Mouse (Mus musculus): ENCODE measurements at regions not wholly inside any gene's neighbourhood (a gene's known extent, or its start where the extent isn't known, plus 50 kb on each side); places are given as distances from the start of the nearest gene placed in this dataset.
A peak's percentile ranks its signal among the peaks of the same experiment; 100 is the strongest.
"Not testable (repeated sequence)": the region's sequence is repeated elsewhere in the genome, so short reads cannot be mapped to it uniquely, and the experiment has no call there.

DNA sequence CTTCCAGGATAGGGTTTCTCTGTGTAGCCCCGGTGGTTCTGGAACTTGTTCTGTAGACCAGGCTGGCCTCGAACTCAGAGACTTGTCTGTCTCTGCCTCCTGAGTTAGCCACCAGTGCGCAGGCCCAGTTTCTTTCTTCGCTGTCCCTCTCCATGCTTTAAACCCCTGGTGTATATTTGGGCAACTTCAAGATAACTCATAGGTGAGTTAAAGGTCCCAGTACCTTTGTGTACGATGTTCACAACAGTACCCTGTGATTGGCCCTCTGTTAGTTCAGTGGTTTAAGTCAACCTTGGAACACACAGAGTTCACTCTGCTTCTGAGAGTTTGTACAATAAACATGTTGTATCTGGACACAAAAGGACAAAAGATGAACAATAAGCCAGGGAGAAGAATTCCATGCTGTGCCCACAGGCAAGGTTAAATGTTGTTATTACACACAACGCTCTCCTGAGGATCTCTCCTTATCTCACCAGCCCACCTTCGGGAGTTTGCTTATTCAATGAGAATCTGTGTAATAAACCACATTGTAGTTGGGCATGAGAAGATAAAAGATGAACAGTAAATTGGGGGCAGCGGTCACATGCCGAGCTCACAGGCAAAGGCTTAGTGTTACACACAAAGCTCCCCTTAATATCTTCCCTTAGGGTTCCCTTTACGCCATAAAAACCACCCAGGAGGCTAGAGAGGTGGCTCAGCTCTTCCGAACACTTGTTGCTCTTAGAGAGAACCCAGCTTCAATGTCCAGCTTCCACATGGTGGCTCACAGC lies 78.6 kb upstream of the Cpsf6 start:
- peak; percentile 22; the same call in 1 of the 2 replicates for ATAC-seq (replicated peaks; ENCODE audit: low FRiP score, low TSS enrichment, poor library complexity, severe bottlenecking)

DNA sequence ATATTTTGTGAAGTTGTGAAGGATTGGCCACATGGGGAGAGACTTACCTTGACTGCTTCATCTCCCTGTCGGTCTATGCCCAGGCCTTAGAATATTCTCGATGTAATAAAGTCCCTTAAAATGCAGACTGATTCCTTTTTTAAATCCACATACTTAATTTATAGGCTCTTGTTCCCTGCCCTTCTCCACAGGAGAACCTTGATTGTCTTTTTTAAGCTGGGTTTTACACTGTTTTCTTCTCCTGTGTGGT lies 77.8 kb upstream of the Cpsf6 start:
- no peak for ATAC-seq (replicated peaks; ENCODE audit: low FRiP score, low TSS enrichment, poor library complexity, severe bottlenecking)

DNA sequence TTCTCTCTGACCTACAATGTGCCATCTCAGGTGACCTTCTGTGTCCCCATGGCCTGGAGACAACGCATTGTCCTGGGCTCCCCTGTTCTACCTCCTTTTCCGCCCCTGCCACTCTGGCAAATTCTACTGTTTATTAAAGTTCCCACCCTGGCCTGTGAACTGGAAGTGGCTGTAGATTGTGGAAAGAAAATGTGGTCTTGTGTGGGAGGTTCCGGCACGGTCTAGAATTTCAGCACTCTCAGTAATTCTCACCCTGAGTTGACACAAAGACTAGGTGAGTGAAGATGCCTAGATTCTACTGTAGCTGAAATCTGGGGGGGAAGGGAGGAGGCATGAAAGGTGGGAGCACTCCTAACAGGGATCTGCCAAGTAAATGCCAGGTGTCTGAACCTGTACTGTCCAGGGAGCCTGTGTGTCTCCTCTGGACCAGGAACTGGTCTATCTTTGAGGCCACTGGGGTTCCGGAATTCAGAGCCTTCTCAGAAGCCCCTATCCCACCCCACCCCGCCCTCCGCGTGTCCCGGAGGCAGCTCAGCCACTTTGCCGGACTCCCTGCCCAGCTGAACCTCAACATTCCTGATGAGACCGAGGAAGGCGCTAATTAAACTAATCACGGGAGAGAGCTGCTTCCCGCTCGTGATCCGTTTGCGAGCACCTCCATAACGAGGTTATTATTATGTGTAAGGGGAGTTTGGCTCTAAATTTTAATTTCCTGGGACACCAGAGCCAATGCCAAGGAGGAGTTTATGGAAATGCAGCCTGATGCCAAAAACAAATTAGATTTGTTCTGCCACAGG lies 77.3 kb upstream of the Cpsf6 start:
- no peak for ATAC-seq (replicated peaks; ENCODE audit: low FRiP score, low TSS enrichment, poor library complexity, severe bottlenecking)

DNA sequence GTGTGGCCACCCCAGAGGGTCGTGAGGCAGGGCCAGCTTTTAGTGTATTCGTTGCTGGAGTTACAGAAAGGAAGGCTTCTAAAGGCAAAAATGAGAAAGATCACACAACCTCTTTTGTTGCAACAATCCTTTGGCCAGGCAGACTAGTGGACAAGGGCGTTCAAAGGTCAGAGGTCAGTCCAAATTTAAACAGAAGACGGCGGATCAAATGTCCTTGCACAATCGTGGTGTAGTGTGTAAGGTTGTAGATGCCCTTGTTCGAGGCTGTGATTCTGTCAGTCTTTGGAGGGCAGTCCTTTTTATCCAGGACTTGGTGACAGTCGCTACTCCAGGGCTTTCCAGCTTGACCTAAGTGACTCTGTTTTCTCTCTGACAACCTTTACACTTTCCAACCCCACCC lies 76.6 kb upstream of the Cpsf6 start:
- no peak for ATAC-seq (replicated peaks; ENCODE audit: low FRiP score, low TSS enrichment, poor library complexity, severe bottlenecking)

DNA sequence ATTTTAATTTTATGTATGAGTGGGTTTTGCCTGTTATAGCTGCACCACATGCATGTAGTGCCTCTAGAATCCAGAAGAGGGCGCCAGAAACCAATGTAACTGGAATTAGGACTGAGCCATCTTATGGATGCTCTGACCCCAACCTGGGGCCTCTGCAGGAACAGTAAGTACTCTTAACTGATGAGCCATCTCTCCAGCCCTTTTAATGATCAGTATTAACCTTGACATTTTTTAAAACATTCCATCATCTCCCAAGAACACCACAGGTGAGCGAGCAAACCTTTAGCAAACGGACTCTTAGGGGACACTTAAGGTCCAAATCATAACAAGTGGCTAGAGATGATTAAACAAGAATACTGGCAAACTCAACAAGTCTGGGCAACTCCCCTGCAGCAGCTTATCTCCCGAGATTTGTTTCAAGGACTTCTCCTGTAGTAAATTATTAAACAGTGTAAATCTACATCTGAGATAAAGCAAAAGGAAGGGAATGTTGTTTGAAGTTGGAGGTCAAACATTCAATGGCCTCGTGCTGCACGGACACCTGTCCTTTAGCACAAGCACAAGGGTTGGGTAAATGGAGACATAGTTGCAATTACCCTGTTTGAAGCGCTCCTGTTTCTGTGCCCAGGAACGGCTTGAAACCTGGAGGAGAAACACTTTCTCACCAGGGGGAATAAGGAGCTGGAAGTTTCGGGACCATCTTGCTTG lies 75.9 kb upstream of the Cpsf6 start:
- peak; percentile 52; the same call in 1 of the 2 replicates for ATAC-seq (replicated peaks; ENCODE audit: low FRiP score, low TSS enrichment, poor library complexity, severe bottlenecking)

DNA sequence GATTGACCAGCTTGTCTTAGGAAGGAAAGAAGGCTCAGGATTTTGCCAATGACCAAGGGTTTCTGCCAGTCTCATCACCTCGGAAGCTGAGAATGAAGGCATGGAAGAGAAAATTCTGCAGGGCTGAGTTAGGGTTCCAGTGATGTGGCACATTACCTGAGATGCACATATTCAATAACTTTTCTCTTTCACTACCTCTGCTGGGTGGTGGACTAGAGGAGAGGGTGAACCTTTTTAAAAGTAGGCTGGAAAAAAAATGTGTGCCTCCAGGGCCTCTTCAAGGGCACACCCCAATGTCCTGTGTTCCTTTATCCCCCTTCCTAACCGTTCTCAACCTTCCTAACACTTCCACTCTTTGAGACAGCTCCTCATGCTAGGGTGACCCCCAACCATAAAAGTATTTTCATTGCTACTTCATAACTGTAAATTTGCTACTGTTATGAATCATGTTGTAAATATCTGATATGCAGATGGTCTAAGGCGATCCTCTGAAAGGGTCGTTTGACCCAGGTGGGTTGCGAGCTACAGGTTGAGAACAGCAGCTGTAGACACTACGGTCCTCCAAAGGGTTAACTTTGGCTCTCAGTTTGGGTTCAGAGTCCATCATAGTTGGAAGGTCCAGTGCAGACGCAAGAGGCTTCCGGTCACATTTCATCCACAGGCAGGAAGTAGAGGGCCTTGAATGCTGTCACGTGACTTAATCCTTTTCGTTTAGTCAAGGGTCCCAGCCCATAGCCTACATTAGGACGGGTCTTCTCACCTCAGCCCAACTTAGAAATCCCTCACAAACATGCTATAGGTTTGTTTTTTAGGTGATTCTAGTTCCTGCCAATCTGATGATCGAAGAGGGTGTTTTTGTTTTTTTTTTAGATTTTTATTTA lies 75.1 kb upstream of the Cpsf6 start:
- no peak for ATAC-seq (replicated peaks; ENCODE audit: low FRiP score, low TSS enrichment, poor library complexity, severe bottlenecking)

DNA sequence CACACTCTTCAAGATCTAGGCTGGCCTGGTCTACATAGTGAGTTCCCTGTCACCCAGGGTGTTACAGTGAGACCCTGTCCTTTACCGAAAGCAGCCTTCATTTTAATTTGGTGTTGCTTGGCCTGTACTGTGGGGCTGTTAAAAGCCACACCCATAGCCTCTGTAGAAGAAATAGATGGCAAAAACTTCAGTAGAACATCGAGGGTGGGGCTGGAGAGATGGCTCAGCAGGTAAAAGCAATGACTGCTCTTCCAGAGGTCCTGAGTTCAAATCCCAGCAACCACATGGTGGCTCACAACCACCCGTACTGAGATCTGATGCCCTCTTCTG lies 74.3 kb upstream of the Cpsf6 start:
- no peak for ATAC-seq (replicated peaks; ENCODE audit: low FRiP score, low TSS enrichment, poor library complexity, severe bottlenecking)

DNA sequence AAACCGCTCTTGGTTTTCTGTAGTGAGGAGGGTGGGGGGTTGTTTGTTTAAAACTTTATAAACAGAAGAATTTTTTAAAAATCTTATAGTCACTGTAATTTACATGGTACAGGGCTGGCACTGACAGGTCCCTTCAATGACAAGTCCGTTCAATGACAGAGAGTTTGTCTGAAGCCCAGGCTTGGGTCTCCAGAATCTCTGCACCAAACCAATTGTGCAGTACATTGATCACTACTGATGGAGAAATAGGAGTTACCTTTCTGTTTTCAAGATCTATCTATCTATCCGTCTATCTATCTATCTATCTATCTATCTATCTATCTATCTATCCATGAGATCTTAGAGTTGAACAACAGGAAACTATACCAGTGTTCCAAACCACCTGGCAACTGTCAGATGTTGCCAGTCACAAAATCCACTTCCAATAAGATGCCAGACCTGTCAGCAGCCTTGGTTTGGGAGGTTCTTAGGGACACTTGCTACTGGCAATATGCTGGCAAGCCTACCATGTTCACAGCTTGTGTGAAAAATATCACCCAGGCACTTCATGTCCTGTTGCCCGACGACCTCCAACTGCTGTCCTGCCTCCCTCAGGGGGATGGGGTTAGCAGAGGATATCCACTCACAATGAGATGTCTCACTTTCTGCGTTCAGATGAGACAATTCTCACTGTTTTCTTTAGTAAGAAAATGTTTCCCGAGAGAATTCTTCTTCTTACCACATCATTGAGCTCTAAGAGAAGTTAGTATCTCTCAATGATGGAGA lies 73.8 kb upstream of the Cpsf6 start:
- ATAC-seq (replicated peaks; ENCODE audit: low FRiP score, low TSS enrichment, poor library complexity, severe bottlenecking) = no peak

DNA sequence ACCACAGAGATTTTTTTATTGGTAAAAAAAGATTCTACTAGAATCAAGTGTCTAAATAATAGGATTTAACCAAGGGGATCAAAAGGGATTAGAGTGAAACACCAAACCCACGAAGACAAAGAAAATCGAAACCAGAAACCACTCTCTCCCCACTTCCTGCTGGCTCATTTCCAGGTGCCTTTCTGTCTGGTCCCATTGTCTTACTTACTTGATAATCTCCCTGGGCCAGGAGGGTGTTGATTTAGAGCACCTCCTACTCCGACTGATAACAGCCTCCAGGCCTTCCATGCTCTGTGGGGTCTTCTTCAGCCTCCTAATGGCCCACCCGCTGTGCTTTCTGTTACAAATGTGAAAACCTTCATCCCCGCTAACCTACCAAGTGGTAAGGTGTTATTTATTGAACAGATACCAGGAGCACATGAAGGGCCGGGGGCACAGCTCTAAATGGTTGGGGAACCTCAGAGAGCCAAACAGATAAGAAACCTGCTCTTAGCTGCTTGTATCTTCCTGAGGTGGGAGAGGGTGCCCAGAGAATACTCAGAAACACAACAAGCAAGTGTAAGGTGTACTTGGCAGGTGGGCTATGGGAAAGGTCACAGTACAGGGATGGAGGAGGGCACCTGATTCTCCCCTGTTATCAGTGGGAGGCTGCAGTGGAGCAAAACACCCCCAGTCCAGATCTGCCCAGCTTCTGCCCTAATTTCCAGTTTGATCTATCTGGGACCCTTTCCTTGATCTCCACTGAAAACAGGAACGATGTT lies 72.6 kb upstream of the Cpsf6 start:
- peak; percentile 85 for ATAC-seq (replicated peaks; ENCODE audit: low FRiP score, low TSS enrichment, poor library complexity, severe bottlenecking)

DNA sequence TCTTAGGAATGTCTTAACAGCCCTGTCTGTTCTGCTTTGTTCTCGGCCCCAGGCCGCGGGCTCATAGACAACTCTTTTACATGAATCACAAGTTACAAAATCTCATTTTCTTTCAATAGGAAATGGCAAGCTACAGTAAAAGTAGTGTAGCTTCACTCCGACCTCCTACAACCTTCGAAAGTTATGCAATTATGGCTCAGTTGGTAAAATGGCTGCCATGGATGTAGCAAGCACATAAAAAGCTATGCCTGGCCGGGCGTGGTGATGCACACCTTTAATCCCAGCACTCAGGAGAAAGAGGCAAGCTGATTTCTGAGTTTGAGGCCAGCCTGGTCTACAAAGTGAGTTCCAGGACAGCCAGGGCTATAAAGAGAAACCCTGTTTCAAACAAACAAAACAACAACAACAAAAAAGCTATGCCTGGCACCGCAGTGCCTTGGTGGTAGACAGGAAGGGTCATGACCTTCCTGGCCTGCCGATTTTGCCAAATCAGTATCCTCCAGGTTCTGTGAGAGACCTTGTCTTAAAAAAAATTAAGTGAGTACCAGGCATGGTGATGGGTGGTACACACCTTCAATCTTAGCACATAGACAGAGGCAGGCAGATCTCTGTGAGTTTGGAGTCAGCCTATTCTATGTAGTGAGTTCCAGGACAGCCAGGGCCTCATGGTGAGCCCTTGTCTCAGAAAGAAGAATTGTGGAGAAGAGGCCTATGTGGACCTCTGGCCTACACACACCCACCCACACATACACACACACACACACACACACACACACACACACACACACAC lies 71.8 kb upstream of the Cpsf6 start:
- ATAC-seq (replicated peaks; ENCODE audit: low FRiP score, low TSS enrichment, poor library complexity, severe bottlenecking) = no peak

DNA sequence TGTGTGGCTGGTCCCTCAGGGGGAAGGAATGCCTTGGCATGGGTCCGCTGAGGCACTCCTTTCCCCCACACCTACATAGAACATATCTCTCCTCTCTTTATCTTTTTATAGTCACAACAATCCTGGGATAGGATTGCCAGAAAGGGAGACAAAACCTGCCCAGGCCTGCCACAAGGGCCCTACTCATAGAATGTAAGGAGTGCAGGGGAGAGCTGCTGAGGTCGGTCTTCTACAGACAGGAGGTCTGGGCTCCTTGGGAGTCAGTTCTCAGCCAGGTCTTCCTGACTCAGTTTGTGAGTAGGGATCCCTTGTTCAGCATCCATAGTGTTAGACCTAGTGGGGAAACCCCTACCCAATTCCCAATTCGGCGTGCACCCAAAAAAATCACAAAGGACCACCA lies 70.8 kb upstream of the Cpsf6 start:
- ATAC-seq (replicated peaks; ENCODE audit: low FRiP score, low TSS enrichment, poor library complexity, severe bottlenecking) = no peak

DNA sequence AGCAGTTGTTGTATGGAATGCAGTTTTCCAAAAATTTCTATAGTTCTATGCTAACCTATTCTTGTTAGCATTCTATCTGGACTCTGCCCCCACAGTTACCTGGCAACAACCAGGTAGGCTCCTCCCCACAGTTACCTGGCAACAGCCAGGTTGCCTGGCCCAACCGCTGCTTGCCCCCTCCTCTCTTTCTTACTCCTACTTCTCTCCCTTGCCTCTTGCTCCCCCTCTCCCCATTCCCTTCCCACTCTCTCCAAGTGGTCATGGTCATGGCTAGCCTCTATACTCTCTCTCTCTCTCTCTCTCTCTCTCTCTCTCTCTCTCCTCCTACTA lies 70.4 kb upstream of the Cpsf6 start:
- no peak for ATAC-seq (replicated peaks; ENCODE audit: low FRiP score, low TSS enrichment, poor library complexity, severe bottlenecking)

DNA sequence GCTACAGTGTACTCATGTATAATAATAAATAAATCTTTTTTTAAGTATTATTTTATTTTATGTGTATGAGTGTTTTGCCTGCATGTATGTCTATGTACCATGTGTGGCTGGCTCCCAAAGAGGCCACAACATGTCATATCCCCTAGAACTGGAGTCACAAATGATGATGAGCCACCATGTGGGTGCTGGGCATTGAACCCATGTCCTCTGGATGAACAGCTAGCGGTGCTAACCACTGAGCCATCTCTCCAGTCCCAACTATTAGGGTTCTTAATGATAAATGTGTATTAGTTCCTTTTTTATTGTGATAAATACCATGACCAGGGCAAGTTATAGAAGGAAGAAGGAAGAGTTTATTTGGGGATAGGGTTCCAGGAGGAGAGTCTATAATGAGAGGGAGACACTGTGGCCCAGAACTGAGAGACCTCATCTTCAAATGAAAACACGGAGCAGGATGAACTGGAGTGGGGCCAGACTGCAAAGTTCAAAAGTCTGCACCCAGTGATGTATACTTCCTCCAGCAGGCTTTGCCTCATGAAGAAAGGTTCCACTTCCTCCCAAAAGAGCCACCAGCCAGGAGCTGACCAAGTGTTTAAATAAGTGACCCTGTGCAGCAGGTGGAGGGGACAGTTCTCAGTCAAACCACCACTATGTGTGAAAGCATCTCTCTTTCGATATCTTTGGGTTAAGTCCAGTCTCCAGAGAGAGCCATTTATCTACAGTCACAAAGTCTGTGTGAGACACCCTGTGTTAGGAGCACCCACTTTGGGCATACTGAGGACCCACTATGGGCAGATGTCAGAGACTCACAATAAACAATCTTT lies 69.8 kb upstream of the Cpsf6 start:
- no peak for ATAC-seq (replicated peaks; ENCODE audit: low FRiP score, low TSS enrichment, poor library complexity, severe bottlenecking)

DNA sequence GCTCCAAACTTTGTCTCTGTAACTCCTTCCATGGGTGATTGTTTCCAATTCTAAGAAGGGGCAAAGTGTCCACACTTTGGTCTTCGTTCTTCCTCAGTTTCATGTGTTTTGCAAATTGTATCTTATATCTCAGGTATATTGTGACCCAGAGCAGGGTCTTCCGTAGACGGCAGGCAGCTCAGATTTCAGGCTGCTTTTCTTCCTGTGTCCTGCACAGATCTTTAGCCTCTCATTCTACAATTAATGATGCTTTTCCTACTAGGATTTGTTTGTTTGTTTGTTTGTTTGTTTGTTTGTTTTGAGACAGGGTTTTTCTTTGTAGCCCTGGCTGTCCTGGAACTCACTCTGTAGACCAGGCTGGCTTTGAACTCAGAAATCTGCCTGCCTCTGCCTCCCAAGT lies 69.0 kb upstream of the Cpsf6 start:
- ATAC-seq (replicated peaks; ENCODE audit: low FRiP score, low TSS enrichment, poor library complexity, severe bottlenecking) = not testable (repeated sequence)

DNA sequence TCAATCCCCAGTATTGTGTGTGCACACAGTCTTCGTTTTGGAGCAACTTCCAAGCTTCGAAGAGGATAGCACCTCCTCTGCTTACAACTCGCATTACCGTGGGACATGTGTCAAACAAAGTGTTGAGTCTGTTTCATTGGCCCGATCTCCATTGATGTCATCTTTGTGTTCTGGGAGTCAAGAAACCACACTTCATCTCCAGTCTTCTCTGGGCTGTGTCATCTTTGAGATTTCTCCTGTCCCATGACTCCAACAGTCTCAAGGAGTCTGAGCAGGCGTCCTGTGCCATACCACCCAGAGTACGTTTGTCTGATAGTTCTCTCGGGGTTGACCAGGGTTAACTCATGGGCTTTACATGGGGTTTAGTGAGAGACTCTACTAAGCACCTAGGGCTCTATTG lies 67.8 kb upstream of the Cpsf6 start:
- ATAC-seq (replicated peaks; ENCODE audit: low FRiP score, low TSS enrichment, poor library complexity, severe bottlenecking) = no peak

DNA sequence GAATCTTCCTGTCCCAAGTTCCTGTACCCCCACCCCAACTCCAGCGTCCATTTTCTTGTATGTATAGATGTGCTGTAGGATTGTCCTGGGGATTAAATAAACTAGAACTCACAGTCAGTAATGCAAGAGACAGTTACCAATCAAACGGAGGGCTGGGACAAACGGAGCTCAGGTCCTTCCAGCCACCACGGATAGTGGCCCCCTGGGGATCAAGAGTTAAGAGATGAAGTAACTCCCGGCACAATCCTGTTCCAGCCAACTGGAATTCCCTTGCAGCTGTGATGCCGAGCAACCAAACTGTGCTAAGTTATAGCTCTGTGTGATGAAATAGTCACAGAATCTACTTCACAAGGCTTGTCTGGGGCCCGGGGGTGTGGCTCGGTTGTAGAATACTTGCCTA lies 67.4 kb upstream of the Cpsf6 start:
- ATAC-seq (replicated peaks; ENCODE audit: low FRiP score, low TSS enrichment, poor library complexity, severe bottlenecking) = no peak

DNA sequence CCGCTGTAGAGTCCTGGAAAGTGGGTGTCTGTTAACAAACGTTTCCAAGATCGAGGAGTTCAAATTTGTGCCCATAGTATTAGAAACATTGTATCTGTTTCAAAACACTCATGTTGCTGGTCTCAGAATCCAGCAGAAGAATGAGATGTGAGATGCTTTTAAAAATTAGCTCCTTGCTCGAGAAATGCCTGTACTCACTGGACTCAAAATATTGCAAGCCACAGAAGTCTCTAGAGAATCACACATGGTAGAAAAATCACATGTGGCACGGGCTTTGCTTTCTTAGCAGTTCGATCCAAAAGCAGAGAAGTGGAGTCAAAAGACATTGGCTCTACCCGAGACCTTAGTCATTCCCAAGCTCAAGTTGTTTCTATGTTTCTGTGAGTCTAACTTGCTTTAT lies 67.0 kb upstream of the Cpsf6 start:
- ATAC-seq (replicated peaks; ENCODE audit: low FRiP score, low TSS enrichment, poor library complexity, severe bottlenecking) = no peak
